Mouse (Mus musculus) erythroblast, embryonic 14.5 days (primary cell): ENCODE results near the gene Pcsk5.

Source experiments
- GATA1 ChIP-seq: IDR thresholded peaks from 2 replicates; pipeline ENCODE4 v1.6.1; 2012; ENCODE audit warnings: low read length, inconsistent platforms, mixed read lengths
- TAL1 ChIP-seq: IDR thresholded peaks from 3 replicates; pipeline ENCODE4 v1.6.1; 2012; ENCODE audit warnings: low read length, inconsistent platforms, mixed read lengths

GRCm38 (mm10) chr19:17491822-17492544 is 345.4 kb downstream of the Pcsk5 start:
- no peak for TF ChIP-seq GATA1
- TF ChIP-seq TAL1, result no peak
